Mouse (Mus musculus) lung, embryonic 14.5 days (tissue): ENCODE results near the gene Ppp2r2c. TPM values are rescaled to one million over a fixed set of nuclear protein-coding genes. Genes with fewer than 3 reads are reported as not detected.
A peak's percentile ranks its signal among the peaks of the same experiment; 100 is the strongest.

ENCODE experiments used
- ATAC-seq: fragments of 200-750 bp; cut with Nextera tagmentation; 2 replicates; pipeline ENCODE4 v1.8.0; 2017; ENCODE audit warnings: mild to moderate bottlenecking, moderate TSS enrichment, moderate library complexity; ENCODE audit not compliant: insufficient read depth
- DNase-seq: peaks from one replicate; pipeline ENCODE4 v3.0.0-alpha.2; 2015
- H3K27ac ChIP-seq: fragments of 300-500 bp; sonication (generic); 2 replicates; pipeline ENCODE4 v1.5.1; 2014; ENCODE audit warnings: low read depth, mild to moderate bottlenecking, moderate library complexity
- H3K27me3 ChIP-seq: fragments of 300-500 bp; sonication (generic); 2 replicates; pipeline ENCODE4 v1.6.1; 2014; ENCODE audit warnings: low read length, control low read depth; ENCODE audit not compliant: insufficient read depth
- H3K36me3 ChIP-seq: fragments of 300-500 bp; sonication (generic); 2 replicates; pipeline ENCODE4 v1.6.1; 2014; ENCODE audit warnings: control low read depth; ENCODE audit not compliant: insufficient read depth
- H3K4me1 ChIP-seq: fragments of 300-500 bp; sonication (generic); 2 replicates; pipeline ENCODE4 v1.6.1; 2014; ENCODE audit warnings: antibody characterized with exemption, control low read depth; ENCODE audit not compliant: insufficient read depth
- H3K4me2 ChIP-seq: fragments of 300-500 bp; sonication (generic); 2 replicates; pipeline ENCODE4 v1.6.1; 2014; ENCODE audit warnings: mild to moderate bottlenecking
- H3K4me3 ChIP-seq: fragments of 300-500 bp; sonication (generic); 2 replicates; pipeline ENCODE4 v1.5.1; 2014; ENCODE audit warnings: low read depth, low read length
- H3K9ac ChIP-seq: fragments of 300-500 bp; sonication (generic); 2 replicates; pipeline ENCODE4 v1.6.1; 2014
- H3K9me3 ChIP-seq: fragments of 300-500 bp; sonication (generic); 2 replicates; pipeline ENCODE4 v1.6.1; 2016; ENCODE audit warnings: low read depth, low read length, control low read depth
- CTCF ChIP-seq: IDR thresholded peaks from 2 replicates; pipeline ENCODE4 v1.5.1; 2016; ENCODE audit warnings: antibody characterized with exemption, low read depth
- WGBS: fragments of 180-500 bp; shearing (Covaris S2); extraction: QIAGEN DNeasy Blood & Tissue Kit; methylation state at CpG from one replicate; pipeline ENCODE4 v1.1.7; 2014; 5-methylcytosine and 5-hydroxymethylcytosine counted together
- polyA plus RNA-seq: library from polyadenylated mRNA; unstranded; fragments of >200 nt; fragmentation: Nextera tagmentation; extraction: Ambion mirVana; gene quantifications from 2 replicates; pipeline ENCODE4 v1.2.1, GENCODE M21; 2014

The Ppp2r2c gene
- polyA plus RNA-seq, 1 experiment from 2014 or later: 0.07 TPM

- WGBS: 73% methylated on average over 7 of the region's 7 CpGs
These were observed 111.3 kb downstream of the Ppp2r2c start for GRCm38 (mm10) chr5:36979631-36980030.

DNA sequence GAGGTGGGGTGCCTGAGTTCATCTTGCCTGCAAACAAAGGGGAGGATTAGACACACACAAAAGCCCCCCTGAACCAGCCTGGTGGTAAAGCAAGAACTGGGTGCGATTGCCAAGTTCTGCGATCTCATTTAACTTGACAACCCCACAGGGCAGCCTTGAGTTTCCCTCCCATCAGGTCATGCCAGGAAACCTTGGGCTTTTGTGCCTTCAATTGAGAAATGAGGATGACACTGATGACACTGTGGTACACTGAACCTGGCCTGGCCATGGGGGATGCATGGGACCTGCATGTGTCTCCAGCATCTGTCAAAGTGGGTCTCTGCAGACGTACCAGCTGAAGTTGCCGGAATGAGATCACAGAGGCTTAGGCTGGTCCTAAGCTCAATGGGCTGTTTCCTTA is 114.0 kb downstream of the Ppp2r2c start:
- Histone ChIP-seq H3K9ac (no peak overlapping the region), H3K27ac (no peak overlapping the region), H3K4me1 (no peaks in the 10 kb centered on the region), H3K9me3 (no peaks in the 10 kb centered on the region), H3K36me3 (peaks cover 5% of the 10 kb centered on the region; the same call in 1 of the 2 replicates), H3K4me2 (no peak overlapping the region), H3K27me3 (no peaks in the 10 kb centered on the region), H3K4me3 (no peak overlapping the region)
- DNase-seq (no peak), ATAC-seq (no peak)
- 87% methylated on average over 4 of the region's 4 CpGs for WGBS
- no peak for TF ChIP-seq CTCF

More at GRCm38 (mm10) chr5:36979631-36980030, 111.3 kb downstream of the Ppp2r2c start:
- DNase-seq (no peak), ATAC-seq (no peak)
- no peak for TF ChIP-seq CTCF
- Histone ChIP-seq H3K27ac (no peak overlapping the region), H3K27me3 (no peaks in the 10 kb centered on the region), H3K4me1 (no peaks in the 10 kb centered on the region), H3K4me2 (no peak overlapping the region), H3K4me3 (no peak overlapping the region), H3K36me3 (peaks cover 9% of the 10 kb centered on the region; the same call in 1 of the 2 replicates), H3K9me3 (no peaks in the 10 kb centered on the region), H3K9ac (no peak overlapping the region)

- no peak for DNase-seq
- no peak for TF ChIP-seq CTCF
- Histone ChIP-seq H3K4me3 (no peak overlapping the region), H3K9ac (no peak overlapping the region), H3K27ac (no peak overlapping the region), H3K27me3 (no peaks in the 10 kb centered on the region), H3K4me1 (no peaks in the 10 kb centered on the region), H3K4me2 (no peak overlapping the region), H3K9me3 (no peaks in the 10 kb centered on the region), H3K36me3 (no peaks in the 10 kb centered on the region; the same call in 1 of the 2 replicates)
- no peak for ATAC-seq
- WGBS: 67% methylated on average over 1 of the region's 1 CpGs
These were observed 118.3 kb downstream of the Ppp2r2c start for GRCm38 (mm10) chr5:36986617-36987016.

GRCm38 (mm10) chr5:36988124-36988780 is 119.9 kb downstream of the Ppp2r2c start:
- DNase-seq (no peak), ATAC-seq (peak; percentile 16; the same call in 1 of the 2 replicates)
- no peaks in the 10 kb centered on the region for H3K9me3 ChIP-seq
- TF ChIP-seq CTCF: peak; percentile 40; the same call in 1 of the 2 replicates
- H3K9ac ChIP-seq: peak overlapping the region; percentile 75
- peak overlapping the region; percentile 65; the same call in 1 of the 2 replicates for H3K27ac ChIP-seq
- no peaks in the 10 kb centered on the region for H3K36me3 ChIP-seq
- H3K27me3 ChIP-seq: no peaks in the 10 kb centered on the region
- H3K4me3 ChIP-seq: peak overlapping the region; percentile 74
- 9% methylated on average over 24 of the region's 24 CpGs for WGBS
- no peaks in the 10 kb centered on the region for H3K4me1 ChIP-seq
- H3K4me2 ChIP-seq: peak overlapping the region; percentile 94

DNA sequence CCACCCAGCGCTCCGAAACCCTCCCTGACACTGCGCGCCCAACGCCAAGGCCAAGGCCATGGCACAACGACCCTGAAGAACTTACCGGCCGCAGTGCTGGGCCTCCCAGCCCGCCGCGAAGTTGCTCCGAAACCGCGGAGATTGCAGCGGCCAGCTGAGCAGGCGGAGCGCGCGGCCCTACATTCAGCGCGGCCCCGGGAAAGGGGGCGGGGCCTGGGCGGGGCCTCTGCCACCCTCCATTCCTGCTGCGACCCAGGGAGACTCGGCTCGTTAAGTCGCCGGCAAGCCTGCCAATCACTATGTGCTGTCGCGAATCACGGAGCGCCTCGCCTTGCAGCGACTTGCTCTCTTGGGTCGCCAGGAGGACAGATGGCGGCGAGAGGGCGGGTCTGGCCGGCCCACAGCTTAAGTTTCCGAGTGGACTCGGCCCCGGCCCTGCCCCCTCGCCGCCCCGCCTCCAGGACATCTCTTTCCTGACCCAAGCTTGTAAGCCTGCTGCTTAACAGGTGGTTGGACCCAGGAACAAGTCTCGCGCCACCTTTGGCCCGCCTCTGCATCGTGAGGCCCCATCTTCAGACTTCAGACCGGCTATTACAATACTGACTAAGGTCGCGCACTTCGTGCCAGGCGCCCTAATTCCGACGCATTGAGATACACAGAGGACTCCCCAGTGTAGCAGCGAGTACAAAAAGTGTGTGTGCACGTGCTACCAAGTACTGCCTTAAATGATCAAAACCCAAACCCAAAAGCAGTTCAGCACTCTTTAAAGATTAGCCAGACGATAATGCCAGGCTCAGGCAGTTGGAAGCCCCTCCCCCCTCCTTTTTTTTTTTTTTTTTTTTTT is 120.7 kb downstream of the Ppp2r2c start, which contains the start of gene Wfs1:
Gene Wfs1, minus strand, starts transcription at position 425 of the 844 bp plus-strand sequence.
- Histone ChIP-seq H3K27me3 (no peaks in the 10 kb centered on the region), H3K36me3 (no peaks in the 10 kb centered on the region), H3K4me1 (no peaks in the 10 kb centered on the region), H3K27ac (peak within 1 kb of the TSS; percentile 65; the same call in 1 of the 2 replicates), H3K9me3 (no peaks in the 10 kb centered on the region), H3K4me3 (peak within 1 kb of the TSS; percentile 74), H3K9ac (peak within 1 kb of the TSS; percentile 75), H3K4me2 (peak within 1 kb of the TSS; percentile 94)
- ATAC-seq (peak; percentile 98), DNase-seq (peak; percentile 98)
- no peak for TF ChIP-seq CTCF
- WGBS: 1% methylated on average over 60 of the region's 60 CpGs

GRCm38 (mm10) chr5:36989625-36989977 is 121.3 kb downstream of the Ppp2r2c start:
- H3K4me3 ChIP-seq: peak overlapping the region; percentile 74
- no peaks in the 10 kb centered on the region for H3K9me3 ChIP-seq
- H3K4me2 ChIP-seq: peak overlapping the region; percentile 94
- WGBS: 2% methylated on average over 3 of the region's 3 CpGs
- DNase-seq: no peak
- TF ChIP-seq CTCF: no peak
- no peak overlapping the region; the same call in 1 of the 2 replicates for H3K27ac ChIP-seq
- no peaks in the 10 kb centered on the region for H3K36me3 ChIP-seq
- no peaks in the 10 kb centered on the region for H3K27me3 ChIP-seq
- no peak overlapping the region for H3K9ac ChIP-seq
- no peaks in the 10 kb centered on the region for H3K4me1 ChIP-seq
- no peak for ATAC-seq

GRCm38 (mm10) chr5:36990196-36990595 is 121.9 kb downstream of the Ppp2r2c start:
- DNase-seq (no peak), ATAC-seq (no peak)
- H3K36me3 ChIP-seq: no peaks in the 10 kb centered on the region
- no peak overlapping the region for H3K4me2 ChIP-seq
- no peak overlapping the region for H3K27ac ChIP-seq
- H3K27me3 ChIP-seq: no peaks in the 10 kb centered on the region
- H3K4me3 ChIP-seq: no peak overlapping the region
- TF ChIP-seq CTCF: no peak
- H3K4me1 ChIP-seq: no peaks in the 10 kb centered on the region
- 49% methylated on average over 3 of the region's 3 CpGs for WGBS
- no peak overlapping the region for H3K9ac ChIP-seq
- no peaks in the 10 kb centered on the region for H3K9me3 ChIP-seq
